Mouse (Mus musculus): ENCODE measurements around the gene H2afv. TPM values are rescaled to one million over a fixed set of nuclear protein-coding genes. Genes with fewer than 3 reads are reported as not detected.

The H2afv gene
- 4.5 and 8.0 TPM in 2 replicates for polyA plus RNA-seq (2012)

- H3K27me3 ChIP-seq (ENCODE audit: control insufficient read depth), result peaks cover 6% of the 10 kb centered on the region
- TF ChIP-seq TAL1 (IDR thresholded peaks at IDR 0.05; ENCODE audit: low read length), result no peak
- TF ChIP-seq GATA1 (IDR thresholded peaks at IDR 0.05; ENCODE audit: low read length), result no peak
- peak within 1 kb of the TSS; percentile 97 for H3K4me3 ChIP-seq (replicated peaks)
- H3K9me3 ChIP-seq (ENCODE audit: control insufficient read depth, low read length), result peaks cover 7% of the 10 kb centered on the region
- peaks cover 34% of the 10 kb centered on the region for H3K36me3 ChIP-seq (ENCODE audit: control insufficient read depth)
- H3K4me1 ChIP-seq (ENCODE audit: control insufficient read depth), result peaks cover 37% of the 10 kb centered on the region
These were observed at the start of gene H2afv for GRCm38 (mm10) chr11:6444077-6444853. Gene H2afv (minus strand): TSS chr11:6444443.

- TF ChIP-seq TAL1 (IDR thresholded peaks at IDR 0.05; ENCODE audit: low read length), result no peak
- TF ChIP-seq GATA1 (IDR thresholded peaks at IDR 0.05; ENCODE audit: low read length), result no peak
- Histone ChIP-seq H3K27me3 (ENCODE audit: control insufficient read depth) (no peaks in the 10 kb centered on the region; the same call in 1 of the 2 replicates), H3K4me3 (replicated peaks) (no peak overlapping the region), H3K4me1 (ENCODE audit: control insufficient read depth) (peaks cover 5% of the 10 kb centered on the region; the same call in 1 of the 2 replicates), H3K9me3 (ENCODE audit: control insufficient read depth, low read length) (no peaks in the 10 kb centered on the region), H3K36me3 (ENCODE audit: control insufficient read depth) (no peaks in the 10 kb centered on the region)
These were observed 45.7 kb upstream of the H2afv start for GRCm38 (mm10) chr11:6489691-6490503.

- TF ChIP-seq GATA1 (IDR thresholded peaks at IDR 0.05; ENCODE audit: low read length) (no peak), TAL1 (IDR thresholded peaks at IDR 0.05; ENCODE audit: low read length) (no peak)
- Histone ChIP-seq H3K27me3 (ENCODE audit: control insufficient read depth) (no peaks in the 10 kb centered on the region; the same call in 1 of the 2 replicates), H3K9me3 (ENCODE audit: control insufficient read depth, low read length) (no peaks in the 10 kb centered on the region)
These were observed 45.0 kb upstream of the H2afv start for GRCm38 (mm10) chr11:6489257-6489656.

GRCm38 (mm10) chr11:6488041-6488684 is 43.9 kb upstream of the H2afv start:
- H3K36me3 ChIP-seq (ENCODE audit: control insufficient read depth), result no peaks in the 10 kb centered on the region
- no peak overlapping the region for H3K4me3 ChIP-seq (replicated peaks)
- H3K9me3 ChIP-seq (ENCODE audit: control insufficient read depth, low read length), result no peaks in the 10 kb centered on the region
- H3K27me3 ChIP-seq (ENCODE audit: control insufficient read depth), result no peaks in the 10 kb centered on the region; the same call in 1 of the 2 replicates
- TF ChIP-seq TAL1 (IDR thresholded peaks at IDR 0.05; ENCODE audit: low read length) (no peak), GATA1 (IDR thresholded peaks at IDR 0.05; ENCODE audit: low read length) (no peak)
- peaks cover 7% of the 10 kb centered on the region; the same call in 1 of the 2 replicates for H3K4me1 ChIP-seq (ENCODE audit: control insufficient read depth)

More at GRCm38 (mm10) chr11:6489257-6489656, 45.0 kb upstream of the H2afv start:
- Histone ChIP-seq H3K4me1 (ENCODE audit: control insufficient read depth) (peaks cover 5% of the 10 kb centered on the region; the same call in 1 of the 2 replicates), H3K36me3 (ENCODE audit: control insufficient read depth) (no peaks in the 10 kb centered on the region), H3K4me3 (replicated peaks) (no peak overlapping the region)

GRCm38 (mm10) chr11:6487496-6487895 is 43.3 kb upstream of the H2afv start:
- Histone ChIP-seq H3K4me1 (ENCODE audit: control insufficient read depth) (peaks cover 7% of the 10 kb centered on the region; the same call in 1 of the 2 replicates), H3K9me3 (ENCODE audit: control insufficient read depth, low read length) (no peaks in the 10 kb centered on the region), H3K27me3 (ENCODE audit: control insufficient read depth) (no peaks in the 10 kb centered on the region; the same call in 1 of the 2 replicates), H3K36me3 (ENCODE audit: control insufficient read depth) (no peaks in the 10 kb centered on the region), H3K4me3 (replicated peaks) (no peak overlapping the region)
- TF ChIP-seq GATA1 (IDR thresholded peaks at IDR 0.05; ENCODE audit: low read length), result no peak
- no peak for TF ChIP-seq TAL1 (IDR thresholded peaks at IDR 0.05; ENCODE audit: low read length)

GRCm38 (mm10) chr11:6486916-6487315 is 42.7 kb upstream of the H2afv start:
- no peaks in the 10 kb centered on the region; the same call in 1 of the 2 replicates for H3K27me3 ChIP-seq (ENCODE audit: control insufficient read depth)
- H3K4me1 ChIP-seq (ENCODE audit: control insufficient read depth), result peaks cover 7% of the 10 kb centered on the region; the same call in 1 of the 2 replicates
- H3K36me3 ChIP-seq (ENCODE audit: control insufficient read depth), result no peaks in the 10 kb centered on the region
- TF ChIP-seq TAL1 (IDR thresholded peaks at IDR 0.05; ENCODE audit: low read length) (no peak), GATA1 (IDR thresholded peaks at IDR 0.05; ENCODE audit: low read length) (no peak)
- no peaks in the 10 kb centered on the region for H3K9me3 ChIP-seq (ENCODE audit: control insufficient read depth, low read length)
- H3K4me3 ChIP-seq (replicated peaks), result no peak overlapping the region

GRCm38 (mm10) chr11:6484244-6484959 is 40.2 kb upstream of the H2afv start:
- H3K4me1 ChIP-seq (ENCODE audit: control insufficient read depth), result peaks cover 2% of the 10 kb centered on the region; the same call in 1 of the 2 replicates
- no peaks in the 10 kb centered on the region; the same call in 1 of the 2 replicates for H3K27me3 ChIP-seq (ENCODE audit: control insufficient read depth)
- no peaks in the 10 kb centered on the region for H3K36me3 ChIP-seq (ENCODE audit: control insufficient read depth)
- H3K9me3 ChIP-seq (ENCODE audit: control insufficient read depth, low read length), result no peaks in the 10 kb centered on the region
- TF ChIP-seq GATA1 (IDR thresholded peaks at IDR 0.05; ENCODE audit: low read length) (no peak), TAL1 (IDR thresholded peaks at IDR 0.05; ENCODE audit: low read length) (no peak)
- H3K4me3 ChIP-seq (replicated peaks), result no peak overlapping the region

GRCm38 (mm10) chr11:6483103-6483502 is 38.9 kb upstream of the H2afv start:
- Histone ChIP-seq H3K4me3 (replicated peaks) (no peak overlapping the region), H3K4me1 (ENCODE audit: control insufficient read depth) (peaks cover 2% of the 10 kb centered on the region; the same call in 1 of the 2 replicates), H3K36me3 (ENCODE audit: control insufficient read depth) (no peaks in the 10 kb centered on the region), H3K27me3 (ENCODE audit: control insufficient read depth) (no peaks in the 10 kb centered on the region; the same call in 1 of the 2 replicates), H3K9me3 (ENCODE audit: control insufficient read depth, low read length) (no peaks in the 10 kb centered on the region)
- no peak for TF ChIP-seq TAL1 (IDR thresholded peaks at IDR 0.05; ENCODE audit: low read length)

Data from erythroblast, embryonic 14.5 days (primary cell).